Mouse (Mus musculus) ES-Bruce4 (cell line): ENCODE results near the gene Rundc1.

ENCODE experiments used
- CTCF ChIP-seq: IDR thresholded peaks from one replicate; pipeline ENCODE4 v1.8.1; 2011; ENCODE audit warnings: low read depth, low read length
- EP300 ChIP-seq: IDR thresholded peaks from 2 replicates; pipeline ENCODE4 v1.6.1; 2011; ENCODE audit warnings: low read depth, low read length; ENCODE audit not compliant: insufficient read depth
- POLR2A ChIP-seq: IDR thresholded peaks from one replicate; pipeline ENCODE4 v1.8.1; 2011; ENCODE audit warnings: low read length; ENCODE audit not compliant: insufficient read depth

GRCm38 (mm10) chr11:101467477-101468262 lies 42.8 kb downstream of the Rundc1 start:
- TF ChIP-seq POLR2A, result peak; percentile 35
- TF ChIP-seq CTCF, result peak; percentile 14
- TF ChIP-seq EP300, result no peak
